ENCODE assay signal across 26 mouse cellular contexts in genomic region chr8:78844559-78844958, GRCm38 (mm10).
"Had no signal": no experiment of that assay in that cellular context is flagged by ENCODE, and none has a peak within 500 bp of the region (broad histone marks: within the 10 kb centered on the region; RNA-seq: fewer than 3 reads in every experiment).

No protein-coding gene starts in this region.

- H3K4me3 ChIP-seq: heart, adult 2 months; heart, embryonic 13.5 days; heart, embryonic 15.5 days; hindbrain, embryonic 13.5 days; intestine, embryonic 15.5 days; layer of hippocampus, adult 2 months; left cerebral cortex, adult 2 months; limb, embryonic 13.5 days; limb, embryonic 15.5 days; liver, embryonic 12.5 days had no signal

- H3K4me2 ChIP-seq: heart, embryonic 11.5 days; heart, embryonic 13.5 days; heart, embryonic 15.5 days; hindbrain, embryonic 13.5 days; intestine, embryonic 15.5 days; limb, embryonic 13.5 days; limb, embryonic 15.5 days; liver, embryonic 12.5 days had no signal

- H3K27me3 ChIP-seq: heart, embryonic 13.5 days; heart, embryonic 15.5 days; hindbrain, embryonic 13.5 days; intestine, embryonic 15.5 days; limb, embryonic 13.5 days; limb, embryonic 15.5 days; liver, embryonic 12.5 days had no signal

- ATAC-seq: hindbrain, embryonic 16.5 days; inflammation-experienced regulatory T-cells, adult 6 months; intestine, embryonic 15.5 days; intestine, postnatal 0 days; liver, embryonic 12.5 days had no signal

- H3K9ac ChIP-seq: heart, embryonic 13.5 days; heart, embryonic 15.5 days; hindbrain, embryonic 13.5 days; intestine, embryonic 15.5 days; limb, embryonic 13.5 days; limb, embryonic 15.5 days; liver, embryonic 12.5 days; liver, embryonic 14.5 days had no signal

- H3K9me3 ChIP-seq: heart, embryonic 13.5 days; heart, embryonic 15.5 days; hindbrain, embryonic 13.5 days; intestine, embryonic 15.5 days; limb, embryonic 13.5 days; limb, embryonic 15.5 days; liver, embryonic 12.5 days had no signal

- H3K27ac ChIP-seq: heart, adult 2 months; heart, embryonic 13.5 days; heart, embryonic 15.5 days; hindbrain, embryonic 13.5 days; intestine, embryonic 15.5 days; layer of hippocampus, adult 2 months; left cerebral cortex, adult 2 months; limb, embryonic 13.5 days; limb, embryonic 15.5 days; liver, embryonic 12.5 days; liver, embryonic 14.5 days had no signal

- H3K4me1 ChIP-seq: heart, embryonic 15.5 days; hindbrain, embryonic 13.5 days; intestine, embryonic 15.5 days; limb, embryonic 13.5 days; limb, embryonic 15.5 days; liver, embryonic 12.5 days had no signal

- DNase-seq: gastrocnemius, postnatal 14 days; gastrocnemius, postnatal 36 days; heart, adult 11 months; heart, adult 2 months; heart, postnatal 14 days; heart, postnatal 36 days; kidney, adult 18-20 months; kidney, adult 8-10 months; kidney, postnatal 10 days; kidney, postnatal 25 days; kidney, postnatal 4 days; left cerebral cortex, postnatal 4 days had no signal

- H3K36me3 ChIP-seq: heart, embryonic 13.5 days; heart, embryonic 15.5 days; hindbrain, embryonic 13.5 days; intestine, embryonic 15.5 days; limb, embryonic 13.5 days; limb, embryonic 15.5 days; liver, embryonic 12.5 days had no signal
